Mouse (Mus musculus) C2C12 (cell line): ENCODE measurements at regions not wholly inside any gene's neighbourhood (a gene's known extent, or its start where the extent isn't known, plus 50 kb on each side); places are given as distances from the start of the nearest gene placed in this dataset.

ENCODE experiments used
- CEBPB ChIP-seq: IDR thresholded peaks from one replicate; pipeline ENCODE4 v1.6.1; 2011; ENCODE audit warnings: low read depth, mild to moderate bottlenecking, control low read depth, moderate library complexity
- CTCF ChIP-seq: IDR thresholded peaks from one replicate; pipeline ENCODE4 v1.5.1; 2011; ENCODE audit not compliant: control insufficient read depth, insufficient read depth, insufficient read length
- FOSL1 ChIP-seq: IDR thresholded peaks from one replicate; pipeline ENCODE4 v1.8.0; 2011; ENCODE audit warnings: mild to moderate bottlenecking, low read length; ENCODE audit not compliant: poor library complexity, insufficient read depth, severe bottlenecking
- MAX ChIP-seq: IDR thresholded peaks from one replicate; pipeline ENCODE4 v1.6.1; 2011; ENCODE audit warnings: mild to moderate bottlenecking, control low read depth
- MYOG ChIP-seq: IDR thresholded peaks from one replicate; pipeline ENCODE4 v1.6.1; 2011; ENCODE audit not compliant: control insufficient read depth, insufficient read length; ENCODE audit errors: extremely low read depth
- USF1 ChIP-seq: IDR thresholded peaks from one replicate; pipeline ENCODE4 v1.6.1; 2011; ENCODE audit warnings: low read depth, mild to moderate bottlenecking, control low read depth, moderate library complexity

DNA sequence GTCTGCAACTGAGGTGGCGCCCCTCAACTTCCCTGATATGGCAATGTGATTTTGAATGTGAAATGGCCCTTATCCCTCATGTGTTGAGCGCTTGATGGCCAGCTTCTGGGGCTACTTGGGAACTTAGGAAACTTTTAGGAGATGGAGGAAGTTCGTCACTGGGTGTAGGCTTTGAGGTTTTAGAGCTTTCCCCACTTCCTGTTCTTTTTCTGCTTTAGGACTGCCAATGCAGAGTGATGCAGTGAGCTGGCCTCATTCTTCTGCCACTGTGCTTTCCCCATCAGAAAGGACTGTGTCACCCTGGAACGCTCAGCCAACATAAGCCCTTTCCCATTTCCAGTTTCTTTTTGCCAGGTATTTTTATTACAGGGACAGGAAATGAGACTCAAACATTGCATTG lies 428.6 kb upstream of the Npsr1 start:
- TF ChIP-seq CTCF (no peak), USF1 (no peak), MAX (no peak), MYOG (no peak), FOSL1 (no peak), CEBPB (no peak)
